Mouse (Mus musculus): ENCODE measurements around the gene Kcnh1.

Kcnh1 gene

DNA sequence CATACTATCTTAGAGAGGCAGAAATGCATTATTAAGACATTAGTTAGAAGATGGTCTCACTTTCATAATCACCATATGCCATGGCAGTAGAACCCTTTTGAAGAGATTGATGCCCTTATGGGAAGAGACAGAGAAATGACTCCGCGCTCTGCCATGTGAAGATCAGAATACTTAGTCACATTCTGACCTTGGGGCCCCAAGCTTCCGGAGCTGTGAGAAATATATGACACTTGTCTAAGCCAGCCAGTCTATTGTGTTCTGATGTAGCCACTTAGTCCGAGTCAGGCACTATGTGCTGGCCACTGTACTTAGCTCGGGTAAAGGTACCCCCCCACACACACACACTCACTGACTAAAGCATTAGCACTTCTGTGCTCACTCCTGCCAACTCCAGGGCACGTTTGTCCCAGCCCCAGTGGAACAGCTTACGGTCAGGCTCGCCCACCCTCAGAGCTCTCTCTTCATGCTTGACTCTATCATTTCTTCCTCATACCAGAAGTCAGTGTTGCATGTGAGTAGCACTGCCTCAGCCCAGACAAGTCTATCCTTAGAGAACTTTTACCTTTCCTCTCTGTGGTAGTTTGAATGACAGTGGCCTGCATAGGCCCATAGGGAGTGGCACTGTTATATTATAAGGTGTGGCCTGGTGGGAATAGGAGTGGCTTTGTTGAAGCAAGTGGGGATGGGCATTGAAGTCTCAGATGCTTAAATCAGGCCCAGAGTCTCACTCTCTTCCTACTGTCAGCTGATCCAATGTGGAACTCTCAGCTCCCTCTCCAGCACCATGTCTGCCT lies 212.5 kb downstream of the Kcnh1 start:
- in situ Hi-C loops (cut with MboI, MseI), result no loop called here

DNA sequence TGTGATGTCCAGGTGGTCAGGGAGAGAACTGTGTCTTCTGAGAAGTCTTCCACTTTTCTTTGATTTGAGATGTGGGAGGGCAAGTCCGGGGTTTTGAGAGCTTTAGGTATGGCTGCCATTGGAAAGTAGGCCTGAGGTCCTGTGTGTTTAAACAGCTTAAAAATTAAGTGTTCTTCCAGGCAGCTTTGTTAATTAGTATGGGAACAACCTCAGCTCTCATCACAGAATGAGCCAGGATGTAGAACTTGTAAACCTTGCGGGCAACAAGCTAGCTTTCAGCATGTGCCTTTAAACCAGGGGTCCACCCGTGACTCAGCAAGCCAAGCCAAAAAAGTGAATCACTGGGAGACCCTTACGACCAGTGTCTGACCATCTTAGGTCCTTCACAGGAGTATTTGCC lies 214.6 kb downstream of the Kcnh1 start:
- in situ Hi-C loops (cut with MboI, MseI), result no loop called here

- in situ Hi-C loops (cut with MboI, MseI), result no loop called here
Measured at GRCm38 (mm10) chr1:192406589-192406988, 216.0 kb downstream of the Kcnh1 start.

DNA sequence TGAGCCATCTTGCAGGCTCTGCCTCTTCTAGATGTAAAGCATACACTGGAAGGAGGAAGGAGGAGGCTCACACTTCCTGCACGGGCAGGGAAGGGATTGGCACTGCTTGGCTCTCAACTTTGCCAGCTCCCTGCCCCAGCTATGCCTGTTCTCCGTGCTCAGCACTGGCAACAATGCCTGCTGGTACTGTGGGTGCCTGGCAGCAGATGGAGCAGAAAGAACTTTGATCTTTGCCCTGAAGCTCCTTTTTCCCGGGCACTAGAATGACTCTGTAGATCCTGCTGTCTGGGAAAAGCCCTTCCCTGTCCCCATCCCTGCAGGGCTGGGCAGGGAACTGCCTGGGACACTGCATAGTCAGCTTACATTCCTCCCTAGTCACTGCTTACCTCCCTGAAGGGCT lies 225.2 kb downstream of the Kcnh1 start:
- in situ Hi-C loops (cut with MboI, MseI), result no loop called here

DNA sequence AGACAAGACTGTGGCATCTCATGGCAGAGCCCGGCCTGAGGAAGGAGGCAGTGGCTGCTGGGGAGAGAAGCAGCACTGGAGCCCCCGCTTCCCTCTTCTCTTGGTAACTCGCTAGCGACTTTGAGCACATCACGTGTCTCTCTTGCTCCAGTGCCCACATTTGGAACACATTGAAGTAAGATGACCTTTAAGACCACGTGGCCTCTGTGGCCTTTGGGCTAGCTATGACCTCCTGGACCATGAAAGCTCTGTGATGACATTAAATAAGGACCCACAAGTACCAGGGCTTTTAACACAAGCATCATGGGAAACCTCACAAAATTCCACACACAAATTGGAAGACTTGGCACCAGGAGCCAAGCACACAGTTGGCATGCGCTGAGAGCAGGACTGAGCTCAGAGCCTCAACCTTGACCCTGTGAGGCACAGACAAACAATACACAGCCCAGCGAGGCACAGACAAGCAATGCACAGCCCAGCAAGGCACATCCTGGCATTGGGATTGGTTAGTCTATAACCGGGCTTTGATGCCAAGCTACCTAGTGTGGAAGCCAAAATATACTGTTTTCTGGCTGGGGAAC lies 225.8 kb downstream of the Kcnh1 start:
- in situ Hi-C loops (cut with MboI, MseI), result no loop called here

GRCm38 (mm10) chr1:192419176-192419575 lies 228.6 kb downstream of the Kcnh1 start:
- in situ Hi-C loops (cut with MboI, MseI), result no loop called here

- in situ Hi-C loops (cut with MboI, MseI), result no loop called here
Measured at GRCm38 (mm10) chr1:192421377-192422166, 231.0 kb downstream of the Kcnh1 start.

GRCm38 (mm10) chr1:192431423-192431822 lies 240.8 kb downstream of the Kcnh1 start:
- in situ Hi-C loops (cut with MboI, MseI), result no loop called here

- in situ Hi-C loops (cut with MboI, MseI), result loop anchor here (5.0 kb wide), 1 partner anchor 152 kb away; no protein-coding TSS in a partner anchor
Measured at GRCm38 (mm10) chr1:192435503-192435902, 244.9 kb downstream of the Kcnh1 start.

DNA sequence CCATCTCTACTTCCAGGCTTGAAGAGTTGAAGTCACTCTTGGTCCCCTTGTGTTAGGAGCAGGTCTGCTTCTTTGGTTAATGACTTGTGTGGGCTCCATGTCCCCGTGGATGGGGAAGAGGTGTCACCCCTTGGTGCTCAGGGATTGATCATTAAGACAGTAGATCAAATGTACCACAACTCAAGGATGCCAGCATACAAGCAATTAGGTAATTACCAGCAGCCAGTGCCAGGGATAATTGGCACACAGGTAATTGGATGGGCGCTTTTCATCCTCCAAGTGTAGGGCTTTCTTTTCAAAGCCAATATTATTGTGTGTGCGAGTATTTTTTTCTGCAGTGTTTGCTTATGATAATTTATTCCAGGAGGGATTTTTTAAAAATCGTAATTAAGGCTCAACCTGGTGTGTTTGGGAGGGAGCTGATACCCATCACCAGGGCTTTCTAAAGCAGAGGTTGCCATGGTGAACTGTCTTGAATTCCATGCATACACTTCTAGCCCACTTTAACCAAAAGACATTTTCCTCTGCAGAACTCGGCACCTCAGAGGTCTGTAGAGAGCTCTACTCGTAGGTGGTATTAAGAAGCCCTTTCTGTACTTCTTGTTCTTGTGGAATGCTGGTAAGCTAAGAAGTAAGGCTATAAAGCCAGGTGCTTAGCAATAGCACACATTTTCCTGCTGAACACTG lies 248.7 kb downstream of the Kcnh1 start:
- in situ Hi-C loops (cut with MboI, MseI), result loop anchor here (5.0 kb wide), 1 partner anchor 148 kb away; no protein-coding TSS in a partner anchor

- in situ Hi-C loops (cut with MboI, MseI), result no loop called here
Measured at GRCm38 (mm10) chr1:192442772-192443445, 252.3 kb downstream of the Kcnh1 start.

DNA sequence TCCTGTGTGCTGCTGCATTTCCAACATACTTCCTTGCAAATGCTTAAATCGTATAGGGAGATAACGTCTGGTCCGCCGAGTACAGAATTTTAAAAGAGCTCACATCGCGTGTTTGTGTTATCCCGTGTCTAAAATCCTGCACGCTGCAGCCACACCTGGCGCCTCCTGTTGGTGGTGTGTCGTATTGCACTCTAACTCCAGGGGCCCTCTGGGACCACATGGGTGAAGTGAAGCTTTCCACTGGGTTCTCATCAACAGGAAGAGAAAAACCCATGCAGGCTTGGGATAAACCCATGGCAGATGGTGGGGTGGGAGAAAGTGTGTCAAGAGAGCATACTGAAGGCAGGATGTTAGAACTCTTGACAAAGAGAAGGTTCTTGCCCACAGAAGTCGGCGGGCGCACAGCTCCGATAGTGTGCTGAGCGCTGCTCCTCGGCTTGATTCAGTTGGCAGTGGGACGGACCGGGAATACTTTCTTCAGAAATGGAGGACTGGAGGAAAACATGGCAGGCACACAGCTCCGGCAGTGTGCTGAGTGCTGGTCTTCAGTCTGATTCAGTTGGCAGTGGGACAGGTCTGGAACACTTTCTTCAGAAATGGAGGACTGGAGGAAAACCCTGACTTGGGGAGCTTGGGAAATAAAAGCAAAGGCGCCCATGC lies 253.6 kb downstream of the Kcnh1 start:
- in situ Hi-C loops (cut with MboI, MseI), result no loop called here

DNA sequence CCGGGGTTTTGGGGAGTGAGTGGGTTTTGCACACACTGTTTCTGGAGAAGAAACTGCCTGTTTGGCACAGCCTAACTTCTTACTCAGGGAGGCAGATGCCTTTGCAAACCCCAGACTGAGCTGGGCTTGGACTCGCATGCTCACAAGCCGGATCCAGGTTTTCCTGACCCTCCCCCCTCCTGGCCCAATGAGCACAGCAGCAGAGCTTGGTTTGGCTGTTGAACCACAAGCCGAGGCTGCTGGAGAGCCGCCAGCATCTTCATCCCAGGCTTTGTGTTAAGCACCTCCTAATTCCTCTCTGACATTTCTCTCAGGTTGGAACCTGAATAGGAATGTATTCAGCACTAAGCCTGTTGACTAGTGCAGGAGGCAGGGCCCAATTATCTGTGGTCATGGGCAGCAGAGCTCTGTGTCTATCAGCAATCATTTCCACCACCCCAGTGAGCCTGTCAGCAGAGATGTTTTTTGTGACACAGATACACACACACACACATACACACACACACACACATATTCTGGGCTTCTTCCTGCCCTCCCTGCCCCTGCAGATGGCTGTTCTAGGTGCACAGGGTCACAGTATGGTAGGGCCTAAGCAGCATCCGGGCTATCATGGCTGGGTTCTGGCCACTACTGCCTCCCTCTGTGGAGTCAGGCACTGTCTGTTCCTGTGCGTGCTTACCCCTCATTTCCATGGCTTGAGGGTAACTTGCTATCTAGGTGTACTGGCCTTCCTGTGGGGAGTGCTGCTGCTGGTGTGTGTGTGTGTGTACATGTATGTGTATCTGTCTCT lies 254.3 kb downstream of the Kcnh1 start:
- in situ Hi-C loops (cut with MboI, MseI), result no loop called here

DNA sequence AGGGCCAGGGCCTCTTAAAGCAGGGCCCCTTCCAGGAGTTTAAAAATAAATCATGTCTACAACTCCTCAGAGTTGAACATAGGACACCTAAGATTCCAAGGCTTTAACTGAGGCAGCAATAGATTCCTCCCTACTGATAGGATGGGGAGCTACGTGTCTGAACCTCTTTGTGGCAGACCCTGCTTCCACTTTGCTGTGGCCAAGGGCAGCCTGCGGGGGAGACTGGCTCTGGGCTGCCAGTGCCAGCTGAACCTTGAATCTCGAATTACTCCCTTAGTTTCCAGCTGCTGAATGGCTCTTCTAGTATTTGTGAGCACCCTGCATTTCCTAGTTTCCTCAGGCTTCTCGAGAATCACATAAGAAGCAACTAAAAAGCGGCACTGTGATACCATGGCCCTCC lies 255.6 kb downstream of the Kcnh1 start:
- in situ Hi-C loops (cut with MboI, MseI), result no loop called here

DNA sequence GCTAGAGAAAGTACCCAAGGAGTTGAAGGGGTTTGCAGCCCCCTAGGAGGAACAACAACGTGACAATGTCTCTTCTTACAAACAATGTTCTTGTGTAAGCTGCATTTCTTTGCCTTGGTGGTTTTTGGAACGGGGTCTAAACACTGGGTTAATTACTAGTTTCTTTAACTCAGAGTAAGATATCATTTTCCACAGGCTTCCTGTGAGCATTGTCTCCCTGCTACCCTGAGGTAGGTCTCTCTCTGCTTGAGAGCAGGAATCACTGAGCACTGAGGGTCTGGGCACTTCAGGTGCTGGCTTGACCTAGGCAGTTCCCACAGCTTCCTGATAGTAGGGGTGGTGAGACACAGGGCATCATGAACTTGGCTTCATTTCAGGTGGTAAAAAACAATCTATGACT lies 257.1 kb downstream of the Kcnh1 start:
- in situ Hi-C loops (cut with MboI, MseI), result no loop called here

DNA sequence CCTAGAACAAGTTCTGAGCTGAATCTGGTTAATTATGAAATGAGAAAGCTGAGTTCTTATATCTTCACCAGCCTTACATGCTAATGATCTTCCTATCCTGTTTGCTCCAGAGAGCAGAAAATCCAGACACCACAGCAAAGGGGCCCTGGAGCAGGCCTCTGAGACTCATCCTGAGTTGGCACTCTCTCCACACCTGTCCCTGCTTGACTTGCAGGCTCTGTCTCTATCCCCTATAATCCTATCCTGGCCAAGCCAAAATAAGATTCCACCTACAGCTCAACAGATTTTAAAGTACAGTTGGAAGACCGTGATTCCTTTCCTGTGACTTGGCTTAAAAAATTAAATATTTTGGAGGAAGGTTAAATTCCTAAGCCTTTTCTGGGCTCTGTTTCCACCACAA lies 257.9 kb downstream of the Kcnh1 start:
- in situ Hi-C loops (cut with MboI, MseI), result no loop called here

DNA sequence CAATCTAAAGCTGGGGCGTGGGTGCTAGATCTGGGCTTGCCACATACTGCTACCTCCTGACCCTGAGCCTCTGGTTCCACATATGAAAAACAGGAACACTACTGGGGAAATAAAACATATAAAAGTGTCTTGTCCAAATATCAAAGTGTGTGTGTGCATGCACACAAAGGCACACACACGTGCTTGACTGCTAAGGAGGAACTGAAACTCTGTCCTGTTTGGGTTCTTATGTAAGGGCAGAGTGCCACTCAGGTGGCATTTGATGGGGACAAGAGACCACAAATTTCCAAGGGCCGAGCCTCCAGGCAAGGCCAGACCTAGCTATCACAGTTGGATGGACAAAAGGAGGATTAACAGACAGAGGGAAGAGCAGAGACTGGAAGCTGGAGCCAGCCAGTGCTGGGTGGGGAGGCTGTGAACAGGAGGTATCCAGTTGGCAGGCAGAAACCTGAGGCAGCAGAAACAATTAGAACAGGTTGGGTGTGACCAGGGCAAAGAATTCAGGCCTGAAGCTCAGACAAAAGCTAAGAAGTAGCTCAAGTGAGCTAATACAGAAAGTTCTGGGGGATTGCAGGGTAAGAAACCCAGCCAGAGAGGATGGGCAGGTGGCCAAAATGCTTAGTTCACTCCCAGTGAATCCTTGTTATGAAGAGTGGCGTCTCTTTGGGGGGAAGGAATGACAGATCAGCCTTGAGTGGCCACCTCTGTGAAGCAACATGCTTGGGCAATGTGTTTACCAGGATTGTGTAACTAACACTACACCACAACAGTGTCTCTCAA lies 259.2 kb downstream of the Kcnh1 start:
- in situ Hi-C loops (cut with MboI, MseI), result no loop called here

- in situ Hi-C loops (cut with MboI, MseI), result no loop called here
Measured at GRCm38 (mm10) chr1:192450425-192450824, 259.9 kb downstream of the Kcnh1 start.

GRCm38 (mm10) chr1:192451722-192452121 lies 261.1 kb downstream of the Kcnh1 start:
- in situ Hi-C loops (cut with MboI, MseI), result no loop called here
